Mouse (Mus musculus): ENCODE measurements around the gene Pxmp4. TPM values are rescaled to one million over a fixed set of nuclear protein-coding genes. Genes with fewer than 3 reads are reported as not detected.

The Pxmp4 gene
- total RNA-seq, 2 experiments from 2014 or later = 9.5 to 12.3 TPM

- DNase-seq (ENCODE audit: low spot score in 2 of 2) = peak; percentile 83 to 89
Observed at GRCm38 (mm10) chr2:154613118-154614115, 9.9 kb upstream of the Pxmp4 start, which contains the start of the genes Zfp341 and 4930519P11Rik. Gene Zfp341 (plus strand): TSS chr2:154613297. Gene 4930519P11Rik (minus strand): TSS chr2:154613437.

GRCm38 (mm10) chr2:154609050-154609767, 5.7 kb upstream of the Pxmp4 start:
- no peak for DNase-seq (ENCODE audit: low spot score in 2 of 2)

DNA sequence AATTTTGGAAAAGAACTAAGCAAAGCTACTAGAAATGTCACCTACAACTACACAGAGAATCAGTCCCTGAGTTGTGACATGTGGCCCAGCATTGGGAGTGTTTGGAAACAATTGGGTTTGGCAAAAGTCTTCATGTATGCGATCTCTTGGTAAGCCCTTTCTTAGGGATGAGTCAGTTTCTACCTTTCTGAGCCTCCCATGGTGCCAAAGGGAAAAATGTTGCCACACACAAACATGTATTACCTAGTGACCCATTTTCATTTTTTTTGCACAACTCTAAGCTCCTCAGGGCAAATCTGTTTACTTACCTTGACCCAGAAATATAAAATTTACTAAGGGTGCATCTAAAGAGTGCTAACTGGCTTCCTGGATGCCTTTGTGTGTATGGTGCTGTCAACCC, 3.5 kb upstream of the Pxmp4 start:
- DNase-seq (ENCODE audit: low spot score in 2 of 2) = no peak

DNA sequence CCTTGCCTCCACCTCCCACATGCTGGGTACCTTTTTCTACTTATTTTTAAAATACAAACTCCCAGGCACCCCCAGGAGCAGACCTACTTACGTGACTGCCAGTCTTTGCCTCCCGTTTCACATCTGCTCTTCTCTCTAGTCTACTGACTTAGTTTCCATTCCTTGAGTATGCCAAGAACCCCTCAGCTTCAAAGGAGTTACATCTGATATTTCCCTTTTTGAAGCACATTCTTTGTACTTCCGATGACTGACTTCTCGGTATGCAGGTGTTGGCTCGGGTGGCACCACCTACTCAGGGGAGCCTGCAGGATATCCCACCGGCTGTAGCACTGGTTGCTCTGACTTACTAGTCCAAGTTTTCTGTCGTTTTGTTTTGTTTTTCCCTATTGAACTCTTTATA, 648 bp upstream of the Pxmp4 start:
- DNase-seq (ENCODE audit: low spot score in 2 of 2) = no peak

- no peak for DNase-seq (ENCODE audit: low spot score in 2 of 2)
Observed at GRCm38 (mm10) chr2:154603007-154603637, 386 bp downstream of the Pxmp4 start.

- no peak for DNase-seq (ENCODE audit: low spot score in 2 of 2)
Observed at GRCm38 (mm10) chr2:154601324-154601723, 2.2 kb downstream of the Pxmp4 start.

GRCm38 (mm10) chr2:154600586-154600985, 2.9 kb downstream of the Pxmp4 start:
- no peak for DNase-seq (ENCODE audit: low spot score in 2 of 2)

- no peak for DNase-seq (ENCODE audit: low spot score in 2 of 2)
Observed at GRCm38 (mm10) chr2:154597399-154597798, 6.1 kb downstream of the Pxmp4 start.

DNA sequence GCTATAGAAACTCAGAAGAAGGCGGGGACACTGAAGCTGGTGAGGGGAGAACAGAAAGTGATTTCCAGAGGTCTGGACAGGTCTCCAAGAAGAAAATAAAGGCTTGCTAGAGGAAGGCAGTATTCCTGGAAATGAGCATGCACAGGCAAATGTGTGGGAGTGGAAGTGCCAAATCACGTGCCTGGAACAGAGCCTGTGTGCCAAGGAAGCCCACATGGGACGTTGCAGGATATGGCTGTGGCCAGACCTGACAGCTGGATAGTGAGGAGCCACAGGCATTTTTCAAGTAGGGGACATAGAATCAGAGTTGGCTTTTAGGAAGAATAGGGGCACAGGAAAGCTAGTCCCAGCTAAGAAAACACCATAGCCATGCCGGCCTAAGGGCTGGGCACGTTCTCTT, 7.7 kb downstream of the Pxmp4 start:
- no peak for DNase-seq (ENCODE audit: low spot score in 2 of 2)

- no peak for DNase-seq (ENCODE audit: low spot score in 2 of 2)
Observed at GRCm38 (mm10) chr2:154593025-154593424, 10.5 kb downstream of the Pxmp4 start.

DNA sequence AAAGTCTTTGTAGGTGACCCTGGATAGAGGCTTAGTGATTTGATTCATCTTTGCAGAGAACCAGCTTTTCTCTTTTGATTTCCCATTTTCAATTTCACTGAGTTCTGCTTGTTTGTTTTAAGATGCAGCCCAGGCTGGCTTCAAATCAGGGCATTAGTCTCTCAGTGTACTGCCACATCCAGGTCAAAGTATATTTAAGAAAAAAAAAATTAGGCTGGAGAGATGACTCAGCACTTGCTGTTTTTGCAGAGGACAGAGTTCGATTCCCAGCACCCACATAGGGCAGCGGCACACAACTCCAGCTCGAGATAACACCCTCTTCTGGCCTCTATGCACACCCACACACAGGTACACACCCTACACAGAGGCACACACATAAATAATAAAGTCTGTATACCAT, 12.3 kb downstream of the Pxmp4 start:
- DNase-seq (ENCODE audit: low spot score in 2 of 2) = no peak

DNA sequence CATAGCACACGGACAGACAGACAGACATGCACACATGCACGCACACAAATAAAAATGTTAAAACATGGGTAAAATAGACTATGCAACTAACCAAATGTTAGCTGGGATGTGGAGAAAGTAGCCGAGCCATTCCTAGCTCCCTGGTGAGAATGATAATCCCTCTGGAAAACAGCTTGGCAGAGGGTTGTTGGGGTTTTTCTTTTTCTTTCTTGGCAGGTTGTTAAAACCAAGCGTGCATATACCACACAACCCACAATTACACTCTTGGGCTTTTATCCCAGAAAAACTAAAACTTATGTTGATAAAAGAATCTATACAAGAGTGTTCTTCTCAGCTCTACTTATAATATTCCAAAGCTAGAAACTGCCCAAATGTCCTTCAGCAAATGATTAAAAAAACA, 14.5 kb downstream of the Pxmp4 start:
- no peak for DNase-seq (ENCODE audit: low spot score in 2 of 2)

DNA sequence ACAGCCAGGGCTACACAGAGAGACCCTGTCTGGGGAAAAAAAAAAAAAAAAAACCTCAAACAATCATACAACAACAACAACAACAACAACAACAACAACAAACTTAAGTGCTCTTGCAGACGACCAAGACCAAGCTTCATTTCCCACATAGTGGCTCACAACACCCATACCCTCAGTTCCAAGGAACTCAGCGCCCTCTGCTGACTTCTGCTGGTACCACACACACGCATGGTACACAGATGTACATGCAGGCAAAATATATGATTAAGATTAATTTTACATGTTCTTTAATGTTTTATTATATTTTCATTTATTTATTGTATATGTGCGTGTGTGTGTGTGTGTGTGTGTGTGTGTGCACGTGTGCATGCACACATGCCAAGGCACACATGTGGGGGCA, 17.1 kb downstream of the Pxmp4 start:
- no peak for DNase-seq (ENCODE audit: low spot score in 2 of 2)

- DNase-seq (ENCODE audit: low spot score in 2 of 2) = no peak
Observed at GRCm38 (mm10) chr2:154584931-154585601, 18.4 kb downstream of the Pxmp4 start.

- peak; percentile 92 to 94 for DNase-seq (ENCODE audit: low spot score in 2 of 2)
Observed at GRCm38 (mm10) chr2:154583906-154584872, 19.3 kb downstream of the Pxmp4 start.

DNA sequence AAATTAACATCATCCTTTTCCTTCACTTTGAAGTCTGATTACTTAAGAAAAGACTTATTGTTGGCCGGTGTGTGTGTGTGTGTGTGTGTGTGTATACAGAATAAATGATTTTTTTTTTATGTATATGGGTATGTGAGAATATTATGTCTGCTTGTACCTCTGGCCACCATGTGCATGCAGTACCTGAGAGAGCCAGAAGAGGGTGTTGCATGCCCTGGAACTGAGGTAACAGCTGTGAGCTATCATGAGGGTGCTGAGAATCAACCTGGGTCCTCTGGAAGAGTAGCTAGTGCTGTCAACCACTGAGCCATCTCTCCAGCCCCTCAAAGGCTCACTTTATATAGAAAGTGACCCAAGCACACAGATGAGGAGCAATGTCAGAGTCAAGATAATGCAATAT, 22.1 kb downstream of the Pxmp4 start:
- no peak for DNase-seq (ENCODE audit: low spot score in 2 of 2)

GRCm38 (mm10) chr2:154580586-154580985, 22.9 kb downstream of the Pxmp4 start:
- DNase-seq (ENCODE audit: low spot score in 2 of 2) = no peak

DNA sequence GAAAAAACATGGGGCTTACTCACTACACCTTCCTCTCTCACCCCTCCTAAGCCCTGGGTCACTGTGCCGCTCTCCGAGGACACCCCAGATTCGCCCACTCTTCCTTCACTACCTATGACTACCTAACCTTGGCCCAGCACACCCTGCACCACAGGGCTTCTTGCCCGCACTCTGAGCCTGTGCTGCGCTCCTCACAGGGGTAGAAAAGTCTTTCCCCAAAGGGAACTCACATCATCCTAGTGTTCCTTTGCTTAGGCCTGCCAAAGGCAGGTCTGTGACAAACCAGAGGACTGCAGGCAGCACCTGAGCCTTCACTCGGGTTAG, 25.8 kb downstream of the Pxmp4 start:
- DNase-seq (ENCODE audit: low spot score in 2 of 2) = no peak

DNA sequence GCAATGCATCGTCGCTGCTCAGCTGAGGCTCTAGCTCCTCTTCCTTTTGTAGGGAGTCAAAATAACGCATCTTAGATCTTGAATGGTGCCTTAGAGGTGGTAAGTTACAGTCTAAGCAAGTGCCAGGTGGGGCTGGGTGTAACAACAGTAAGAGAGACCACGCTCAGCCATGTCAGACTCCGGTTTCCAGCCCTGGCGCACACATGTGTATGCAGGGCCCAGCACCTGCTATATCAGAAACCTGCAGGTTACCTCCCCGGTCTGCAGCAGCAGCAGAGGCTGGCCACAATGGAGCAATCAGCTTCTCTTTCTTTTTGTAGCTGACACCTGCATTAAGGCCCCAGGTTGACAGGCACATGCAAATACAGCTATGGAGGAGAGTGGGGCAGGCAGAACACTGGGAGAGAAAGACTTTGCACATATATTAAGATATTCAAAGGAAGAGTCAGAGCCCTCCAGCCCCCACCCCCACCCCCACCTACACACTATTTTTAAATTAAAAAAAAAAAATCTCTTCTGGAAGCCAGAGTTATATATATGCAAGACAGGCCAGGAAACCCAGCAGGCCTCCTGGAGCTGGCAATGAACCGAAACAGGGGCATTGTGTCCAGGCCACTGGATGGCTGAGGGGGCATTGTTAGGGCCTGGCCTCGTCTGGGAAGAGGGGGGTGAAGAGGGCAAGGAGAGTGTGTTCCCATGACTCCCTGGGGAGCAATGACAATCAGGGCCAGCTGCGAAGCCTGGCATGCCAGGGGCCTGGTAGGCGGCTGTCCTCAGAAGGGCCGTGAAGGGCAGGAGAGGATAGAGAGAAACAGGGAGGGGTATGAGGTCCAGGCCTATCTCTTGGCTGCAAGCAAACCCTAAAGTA, 26.4 kb downstream of the Pxmp4 start:
- DNase-seq (ENCODE audit: low spot score in 2 of 2) = no peak

Data from left cerebral cortex, adult 18-20 months (tissue).